Mouse (Mus musculus): ENCODE results near the gene Caskin1. TPM values are rescaled to one million over a fixed set of nuclear protein-coding genes. Genes with fewer than 3 reads are reported as not detected.
A peak's percentile ranks its signal among the peaks of the same experiment; 100 is the strongest.

Caskin1 gene
- polyA plus RNA-seq, 1 experiment: 0.26 TPM

DNA sequence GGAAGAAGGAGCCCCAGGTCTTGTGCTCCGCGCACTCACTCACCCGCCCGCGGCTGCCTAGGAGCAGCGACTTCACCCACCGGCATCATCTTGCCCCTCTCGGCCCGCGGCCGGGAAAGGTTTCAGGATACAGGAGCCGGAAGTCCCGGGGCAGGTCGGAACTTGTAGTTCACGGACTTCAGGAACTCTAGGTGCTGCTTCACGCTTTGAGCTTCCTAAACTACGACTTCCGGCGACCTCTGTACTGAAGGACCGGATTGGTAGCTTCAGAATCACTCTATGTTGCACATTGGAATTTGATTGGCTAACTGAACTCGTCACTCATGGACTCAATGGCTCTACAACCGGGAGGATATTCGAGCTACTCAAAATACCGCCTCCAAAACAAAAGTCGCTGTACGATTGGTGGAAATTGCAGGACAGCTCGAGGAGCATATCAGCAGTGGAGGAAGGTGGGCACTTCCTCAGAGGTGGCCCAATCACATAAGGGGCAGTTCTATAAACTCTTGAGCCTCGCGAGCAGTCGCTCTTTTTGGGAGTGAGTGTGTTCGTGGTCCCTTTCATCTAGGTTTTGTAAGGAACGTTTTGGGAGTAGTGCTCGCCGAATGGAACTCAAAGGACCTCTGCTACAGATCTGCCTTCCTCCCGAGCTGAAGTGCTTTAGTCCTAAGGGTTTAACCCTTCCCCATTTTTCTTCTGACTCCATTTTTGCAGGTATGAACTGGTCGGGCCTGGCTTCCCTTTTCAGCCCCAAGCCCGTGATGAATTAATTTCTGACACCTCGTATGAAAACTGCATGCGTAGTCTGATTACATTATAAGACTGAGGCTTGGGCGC, 39.5 kb downstream of the Caskin1 start, which contains the start of gene Traf7:
Gene Traf7 (minus strand): TSS at position 216 of the 837 bp plus-strand sequence.
- WGBS: under 1% methylated on average over 40 of the region's 40 CpGs
- DNase-seq (ENCODE audit: low read depth, low spot score): peak; percentile 100

DNA sequence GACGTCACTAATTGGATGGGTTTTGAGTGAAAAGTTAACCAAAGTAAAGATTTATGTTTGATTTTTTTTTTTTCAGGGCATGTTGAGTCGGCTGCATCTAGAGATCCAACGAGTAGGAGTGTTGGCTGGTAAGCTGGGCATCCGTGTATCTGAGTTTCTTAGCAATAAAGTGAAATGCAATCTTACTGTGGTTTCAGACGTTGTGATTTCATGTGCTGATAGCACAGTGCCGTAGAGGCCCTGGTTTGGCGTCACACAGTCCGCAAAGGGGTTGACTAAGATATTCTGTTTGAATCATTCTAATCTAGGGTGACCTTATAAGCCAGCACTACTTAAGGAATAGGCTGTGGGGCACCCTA, 40.1 kb downstream of the Caskin1 start:
- no peak for DNase-seq (ENCODE audit: low read depth, low spot score)
- 2% methylated on average over 8 of the region's 8 CpGs for WGBS

- WGBS: 3% methylated on average over 4 of the region's 4 CpGs
These were observed 40.6 kb downstream of the Caskin1 start for GRCm38 (mm10) chr17:24529007-24529451.

GRCm38 (mm10) chr17:24529883-24530282, 41.5 kb downstream of the Caskin1 start:
- 33% methylated on average over 5 of the region's 5 CpGs for WGBS
- no peak for DNase-seq (ENCODE audit: low read depth, low spot score)

More at GRCm38 (mm10) chr17:24529007-24529451, 40.6 kb downstream of the Caskin1 start:
- DNase-seq (ENCODE audit: low read depth, low spot score): no peak

GRCm38 (mm10) chr17:24530361-24531050, 42.1 kb downstream of the Caskin1 start:
- DNase-seq (ENCODE audit: low read depth, low spot score): no peak
- WGBS: 50% methylated on average over 8 of the region's 8 CpGs

DNA sequence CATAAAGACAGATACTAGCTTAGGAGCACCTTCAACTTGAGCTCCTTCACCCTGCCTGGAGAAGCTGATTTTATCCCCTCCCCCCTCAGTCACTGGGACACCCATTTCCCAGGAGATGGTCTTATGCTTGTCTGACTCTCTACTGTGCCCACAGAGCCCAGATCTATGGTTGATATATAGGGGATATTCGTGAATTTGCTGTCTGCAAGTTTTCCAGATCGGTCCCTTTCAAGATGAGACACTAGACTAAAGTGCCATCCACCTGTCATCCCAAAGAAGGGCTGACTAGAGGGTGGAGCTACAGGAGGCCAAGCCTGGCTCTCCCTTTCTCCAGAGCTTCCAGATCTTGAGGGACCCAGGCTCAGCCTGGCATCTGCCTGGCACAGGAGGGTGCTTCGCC, 42.7 kb downstream of the Caskin1 start:
- no peak for DNase-seq (ENCODE audit: low read depth, low spot score)
- WGBS: 68% methylated on average over 3 of the region's 3 CpGs

GRCm38 (mm10) chr17:24532045-24532444, 43.6 kb downstream of the Caskin1 start:
- no peak for DNase-seq (ENCODE audit: low read depth, low spot score)
- whole genome bisulfite sequencing: 79% methylated on average over 7 of the region's 7 CpGs

DNA sequence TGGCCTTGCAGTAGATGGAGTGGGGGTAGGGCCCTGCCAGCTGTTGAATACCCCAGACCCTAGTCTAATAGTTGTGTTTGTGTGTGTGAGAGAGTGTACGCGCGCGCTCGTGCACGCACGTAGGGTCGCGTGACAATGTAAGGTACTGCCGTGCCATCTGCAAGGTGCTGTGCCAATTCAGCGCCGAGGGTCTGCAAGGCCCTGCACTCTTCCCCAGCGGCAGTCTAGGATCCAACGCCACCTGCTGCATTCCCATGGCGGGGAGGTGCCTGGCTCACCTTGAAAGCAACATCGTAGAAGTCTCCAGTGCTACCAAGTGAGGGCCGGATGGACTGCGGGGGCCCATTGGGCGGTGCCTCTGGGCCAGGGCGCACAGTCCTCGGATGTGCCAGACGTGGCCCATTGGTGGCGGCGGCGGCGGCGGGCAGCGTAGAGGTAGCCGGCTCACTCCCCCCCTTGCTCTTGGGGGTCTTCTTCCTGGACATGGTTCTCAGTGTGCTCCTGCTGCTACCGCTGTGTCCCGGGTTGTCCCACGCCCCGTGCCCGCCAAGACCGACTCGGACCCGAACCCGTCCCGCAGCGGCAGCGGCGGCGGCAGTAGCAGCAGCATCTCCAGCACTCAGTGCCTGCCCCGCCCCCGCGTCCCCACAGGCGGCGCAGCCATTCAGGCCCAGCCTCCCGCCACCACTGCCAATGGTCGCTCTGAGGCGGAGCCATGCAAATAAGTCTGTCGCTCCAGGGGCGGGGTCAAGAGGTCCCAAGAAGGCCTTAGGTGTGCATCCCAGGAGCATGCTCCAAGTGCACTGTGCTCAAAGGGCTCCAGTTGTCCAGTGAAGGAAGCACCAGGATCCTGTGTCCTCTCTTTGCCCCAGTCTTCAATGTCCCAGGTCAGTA, 44.9 kb downstream of the Caskin1 start:
- 14% methylated on average over 53 of the region's 53 CpGs for WGBS
- no peak for DNase-seq (ENCODE audit: low read depth, low spot score)

- DNase-seq (ENCODE audit: low read depth, low spot score): no peak
- 90% methylated on average over 8 of the region's 8 CpGs for WGBS
These were observed 45.8 kb downstream of the Caskin1 start, which contains the start of gene Rab26 for GRCm38 (mm10) chr17:24534160-24534718. TSS of gene Rab26 (minus strand) at chr17:24534210.

GRCm38 (mm10) chr17:24535300-24535699, 46.9 kb downstream of the Caskin1 start:
- 74% methylated on average over 5 of the region's 5 CpGs for WGBS
- no peak for DNase-seq (ENCODE audit: low read depth, low spot score)

DNA sequence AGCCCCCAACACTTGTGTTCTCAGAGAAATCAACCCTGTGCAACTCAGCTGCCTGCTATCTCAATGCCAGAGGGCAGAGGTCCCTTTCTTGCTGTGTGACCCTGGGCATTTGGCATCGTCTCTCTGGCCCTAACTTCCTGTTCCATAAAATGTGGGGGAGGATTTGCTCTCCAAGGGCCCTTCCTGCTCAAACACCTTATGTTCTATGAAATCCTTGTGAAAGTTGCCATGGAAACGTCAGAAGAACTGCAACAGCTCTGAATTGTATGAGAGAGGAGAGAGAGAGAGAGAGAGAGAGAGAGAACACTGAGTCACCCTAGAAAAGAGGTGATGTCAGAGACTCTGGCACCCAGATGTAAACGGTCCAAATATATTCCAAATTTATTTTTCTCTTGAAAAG, 49.1 kb downstream of the Caskin1 start:
- no peak for DNase-seq (ENCODE audit: low read depth, low spot score)
- 14% methylated on average over 3 of the region's 3 CpGs for WGBS

DNA sequence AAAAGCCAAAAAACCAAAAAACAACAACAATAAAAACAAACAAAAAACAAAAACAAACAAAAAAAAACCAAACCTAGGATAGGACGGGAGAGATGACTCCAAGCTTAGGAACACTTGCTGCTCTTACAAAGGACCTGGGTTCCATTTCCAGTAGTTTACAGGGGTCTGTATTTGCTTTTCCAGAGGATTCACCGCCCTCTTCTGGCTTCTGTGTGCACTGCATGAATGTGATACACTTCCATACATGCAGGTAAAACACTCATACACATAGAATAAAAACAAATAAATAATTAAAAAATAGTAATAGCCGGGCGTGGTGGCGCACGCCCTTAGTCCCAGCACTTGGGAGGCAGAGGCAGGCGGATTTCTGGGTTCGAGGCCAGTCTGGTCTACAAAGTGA, 50.5 kb downstream of the Caskin1 start:
- DNase-seq (ENCODE audit: low read depth, low spot score): no peak
- 58% methylated on average over 8 of the region's 8 CpGs for WGBS

DNA sequence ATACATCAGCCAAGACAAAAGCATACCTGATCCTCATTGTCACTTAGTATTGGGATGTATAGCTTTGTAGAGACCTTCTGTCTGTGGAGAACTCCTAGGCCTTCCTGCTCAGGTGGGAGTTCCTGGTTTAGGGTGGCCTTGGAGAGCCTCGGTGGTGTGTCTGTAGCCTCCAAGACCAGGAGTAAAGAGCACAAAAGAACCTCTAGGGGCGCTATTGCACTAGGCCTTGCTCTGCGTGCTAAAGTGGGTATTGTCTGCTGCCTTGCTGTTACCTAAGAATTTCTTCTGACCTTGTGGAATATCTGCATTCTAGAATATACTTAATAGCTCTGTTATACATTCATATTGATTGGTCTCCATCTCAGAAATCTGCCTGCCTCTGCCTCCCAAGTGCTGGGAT, 52.0 kb downstream of the Caskin1 start:
- DNase-seq (ENCODE audit: low read depth, low spot score): no peak
- 3% methylated on average over 3 of the region's 3 CpGs for WGBS

DNA sequence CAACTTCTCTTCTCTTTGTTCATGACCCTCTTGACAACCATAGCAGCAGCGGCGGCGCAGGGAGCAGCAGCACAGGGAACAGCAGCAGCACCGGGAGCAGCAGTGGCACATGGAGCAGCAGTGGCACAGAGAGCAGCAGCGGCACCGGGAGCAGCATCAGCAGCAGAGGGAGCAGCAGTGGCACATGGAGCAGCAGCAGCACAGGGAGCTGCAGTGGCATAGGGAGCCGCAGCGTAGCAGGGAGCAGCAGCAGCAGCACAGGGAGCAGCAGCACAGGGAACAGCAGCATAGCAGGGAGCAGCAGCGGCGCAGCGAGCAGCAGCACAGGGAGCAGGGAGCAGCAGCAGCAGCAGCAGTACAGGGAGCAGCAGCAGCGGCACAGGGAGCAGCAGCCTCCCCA, 56.2 kb downstream of the Caskin1 start:
- DNase-seq (ENCODE audit: low read depth, low spot score): no peak
- WGBS: 39% methylated on average over 12 of the region's 12 CpGs

- 95% methylated on average over 2 of the region's 2 CpGs for WGBS
- DNase-seq (ENCODE audit: low read depth, low spot score): no peak
These were observed 56.8 kb downstream of the Caskin1 start for GRCm38 (mm10) chr17:24545247-24545646.

DNA sequence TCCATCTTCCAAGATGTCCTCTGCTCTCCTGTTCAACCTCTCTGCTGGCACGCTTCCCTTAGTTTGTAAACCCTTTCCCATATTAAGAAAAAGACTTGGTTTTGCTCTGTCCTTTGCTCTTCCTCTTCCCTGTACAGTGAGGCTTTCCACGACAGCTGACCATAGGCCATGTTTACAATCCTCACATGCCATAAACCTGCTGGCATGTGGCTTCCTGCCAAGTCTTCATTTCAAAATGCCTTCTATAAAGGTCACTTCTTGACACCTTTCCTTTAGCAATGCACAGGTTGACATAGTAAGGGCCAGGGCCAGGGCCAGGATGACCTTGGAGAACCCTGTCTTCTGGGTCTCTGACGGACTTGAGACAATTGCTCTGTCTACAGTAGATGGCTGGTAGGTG, 57.8 kb downstream of the Caskin1 start:
- WGBS: 29% methylated on average over 3 of the region's 3 CpGs
- DNase-seq (ENCODE audit: low read depth, low spot score): peak; percentile 90

- 13% methylated on average over 9 of the region's 9 CpGs for WGBS
- no peak for DNase-seq (ENCODE audit: low read depth, low spot score)
These were observed 60.0 kb downstream of the Caskin1 start for GRCm38 (mm10) chr17:24548435-24548834.

DNA sequence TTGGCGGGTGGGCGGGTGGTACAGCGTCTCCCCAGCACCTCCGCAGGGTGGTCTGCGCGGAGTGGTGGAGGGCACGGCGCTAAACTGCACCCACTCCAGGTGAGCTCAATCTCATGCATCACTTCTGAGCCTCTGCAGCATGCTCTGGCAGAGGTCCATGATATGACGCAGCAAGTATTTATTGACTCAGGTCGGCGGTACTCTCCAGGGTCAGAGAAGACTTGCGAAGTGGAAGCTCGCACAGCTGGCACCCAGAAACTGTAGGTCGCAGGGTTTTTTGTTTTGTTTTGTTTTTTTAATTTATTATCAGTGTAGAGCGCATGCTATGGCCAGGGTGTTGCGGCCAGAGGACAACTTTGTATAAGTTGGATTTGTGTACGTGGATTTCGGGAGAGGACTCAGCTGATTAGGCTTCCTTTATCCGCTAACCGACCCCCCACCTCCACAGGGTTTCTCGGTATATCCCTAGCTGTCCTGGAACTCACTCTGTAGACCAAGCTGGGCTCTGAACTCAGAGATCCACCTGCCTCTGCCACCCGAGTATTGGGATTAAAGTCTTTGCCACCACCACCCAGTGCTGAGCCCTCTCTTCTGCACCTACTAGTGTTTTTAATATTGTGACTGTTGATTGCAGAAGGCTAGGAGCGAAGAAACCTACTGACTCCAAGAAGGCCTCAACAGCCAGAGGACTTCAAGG, 60.7 kb downstream of the Caskin1 start:
- DNase-seq (ENCODE audit: low read depth, low spot score): peak; percentile 79
- WGBS: 1% methylated on average over 23 of the region's 23 CpGs
